Mouse (Mus musculus): Measurements from ENCODE around the gene 1700019D03Rik.

DNA sequence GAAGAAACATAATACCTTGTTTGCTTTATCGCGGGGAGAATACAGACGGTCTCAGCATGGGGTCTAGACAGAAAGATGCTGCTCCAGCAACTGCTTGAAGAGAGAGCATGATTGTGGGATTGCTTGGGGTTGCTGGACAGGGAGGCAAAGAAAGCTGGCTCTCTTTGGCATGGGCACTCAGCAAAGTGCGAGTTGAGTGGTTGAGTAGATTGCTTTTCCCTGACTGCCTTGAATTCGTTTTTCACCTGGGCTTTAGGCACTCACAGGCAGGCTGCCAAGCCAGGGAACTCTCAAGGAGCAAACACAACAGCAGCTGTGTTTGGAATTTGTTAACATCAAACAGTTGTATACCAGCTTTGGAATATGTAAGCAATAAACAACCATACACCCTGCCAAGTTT is at the start of gene 1700019D03Rik:
- TF ChIP-seq GATA1 (IDR thresholded peaks at IDR 0.05; ENCODE audit: borderline replicate concordance, low read length) (no peak), FLI1 (IDR thresholded peaks at IDR 0.05; ENCODE audit: low read length) (no peak)

Measured in megakaryocyte, embryonic 14.5 days (primary cell).